Mouse (Mus musculus) cerebellum, adult 2 months (tissue): ENCODE measurements around the gene Bik.

Source experiments
- CTCF ChIP-seq: fragments of 200-500 bp; IDR thresholded peaks from 2 replicates; pipeline ENCODE4 v1.5.1; 2011; ENCODE audit warnings: low read depth, mild to moderate bottlenecking, control low read depth, low read length, moderate library complexity, borderline replicate concordance; ENCODE audit not compliant: insufficient read depth
- POLR2A ChIP-seq: fragments of 200-500 bp; IDR thresholded peaks from 2 replicates; pipeline ENCODE4 v1.6.1; 2011; ENCODE audit warnings: low read length, control low read depth, borderline replicate concordance; ENCODE audit not compliant: insufficient read depth

DNA sequence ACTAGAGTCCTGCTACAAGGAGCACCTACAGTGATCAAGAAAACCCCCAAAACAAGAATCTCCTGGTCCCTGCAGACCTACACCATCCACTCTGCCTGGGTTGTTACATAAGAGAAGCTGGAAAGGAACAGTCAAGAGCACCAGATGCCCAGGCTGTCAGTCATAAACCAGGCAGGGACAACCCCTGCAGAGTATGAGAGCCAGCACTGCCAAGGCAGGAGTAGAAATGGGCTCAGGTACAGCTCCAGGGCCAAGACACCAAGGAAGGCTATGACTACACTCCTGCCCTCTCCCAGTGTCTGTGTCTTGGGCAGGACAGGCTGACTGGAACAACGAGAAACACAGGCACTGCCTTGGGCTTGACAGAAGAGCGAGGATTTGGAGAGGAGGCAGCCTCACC, 23.5 kb downstream of the Bik start:
- TF ChIP-seq CTCF (no peak), POLR2A (no peak)
